Mouse (Mus musculus) spleen, adult 2 months (tissue): ENCODE data around the gene 2410137M14Rik.

Experiments used
- CTCF ChIP-seq: fragments of 200-500 bp; IDR thresholded peaks from 2 replicates; pipeline ENCODE4 v1.5.1; 2011; ENCODE audit warnings: mild to moderate bottlenecking, inconsistent platforms; ENCODE audit not compliant: insufficient read depth, insufficient read length, insufficient replicate concordance; ENCODE audit errors: extremely low read depth
- POLR2A ChIP-seq: fragments of 200-500 bp; IDR thresholded peaks from 2 replicates; pipeline ENCODE4 v1.6.1; 2011; ENCODE audit warnings: low read depth, low read length, inconsistent platforms

DNA sequence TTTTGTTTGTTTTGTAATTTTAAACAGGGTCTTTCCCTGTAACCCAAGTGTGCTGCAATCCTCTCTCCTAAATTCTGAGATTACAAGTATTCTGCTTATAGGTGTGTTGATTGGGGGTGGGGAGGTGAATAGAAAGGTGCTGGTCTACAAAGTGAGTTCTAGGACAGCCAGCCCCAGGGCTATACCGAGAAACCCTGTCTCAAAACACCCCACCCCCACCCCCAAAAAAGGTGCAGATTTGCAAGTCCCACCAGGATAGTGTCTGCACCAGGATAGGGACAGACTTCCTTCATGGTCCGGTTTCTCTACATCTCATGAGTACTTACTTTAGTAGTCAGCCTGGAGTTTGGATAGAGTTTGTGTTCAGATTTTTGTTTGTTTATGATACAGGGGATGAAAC is 17.4 kb upstream of the 2410137M14Rik start:
- TF ChIP-seq CTCF (no peak), POLR2A (no peak)
